Mouse (Mus musculus): ENCODE data around the gene Ski.

GRCm38 (mm10) chr4:155178981-155179512 is 43.3 kb downstream of the Ski start:
- TF ChIP-seq CTCF (conservative IDR thresholded peaks at IDR 0.05; ENCODE audit: low read length): no peak
- no peak for TF ChIP-seq POU5F1 (IDR thresholded peaks at IDR 0.05; ENCODE audit: borderline replicate concordance, low read length)

Data from E14TG2a.4 (cell line).